Mouse (Mus musculus) limb, embryonic 10.5 days (tissue): Measurements from ENCODE around the gene Scgb1b30. TPM values are rescaled to one million over a fixed set of nuclear protein-coding genes. Genes with fewer than 3 reads are reported as not detected.

Experiments used
- DNase-seq: peaks from one replicate; pipeline ENCODE4 v3.0.0-alpha.2; 2017; ENCODE audit warnings: low spot score
- H3K27ac ChIP-seq: fragments of 300-500 bp; sonication (generic); 2 replicates; pipeline ENCODE4 v1.5.1; 2016; ENCODE audit warnings: mild to moderate bottlenecking
- H3K27me3 ChIP-seq: fragments of 300-500 bp; sonication (generic); 2 replicates; pipeline ENCODE4 v1.6.1; 2016; ENCODE audit warnings: low read depth, mild to moderate bottlenecking; ENCODE audit not compliant: poor library complexity, severe bottlenecking
- H3K36me3 ChIP-seq: fragments of 300-500 bp; sonication (generic); 2 replicates; pipeline ENCODE4 v1.6.1; 2016; ENCODE audit warnings: mild to moderate bottlenecking, moderate library complexity
- H3K4me1 ChIP-seq: fragments of 300-500 bp; sonication (generic); 2 replicates; pipeline ENCODE4 v1.6.1; 2016
- H3K4me3 ChIP-seq: fragments of 300-500 bp; sonication (generic); 2 replicates; pipeline ENCODE4 v1.5.1; 2016; ENCODE audit warnings: mild to moderate bottlenecking, moderate library complexity
- H3K9me3 ChIP-seq: fragments of 300-500 bp; sonication (generic); replicated peaks from 2 replicates; pipeline ENCODE4 v1.6.1; 2016; ENCODE audit warnings: mild to moderate bottlenecking
- WGBS: fragments of 180-500 bp; shearing (Covaris S2); methylation state at CpG from one replicate; pipeline ENCODE4 v1.1.7; 2016; 5-methylcytosine and 5-hydroxymethylcytosine counted together
- polyA plus RNA-seq: library from polyadenylated mRNA; unstranded; fragments of >200 nt; fragmentation: Nextera tagmentation; extraction: Ambion mirVana; gene quantifications from 2 replicates; pipeline ENCODE4 v1.2.1, GENCODE M21; 2016

The Scgb1b30 gene
- polyA plus RNA-seq, 1 experiment from 2014 or later, result not detected

DNA sequence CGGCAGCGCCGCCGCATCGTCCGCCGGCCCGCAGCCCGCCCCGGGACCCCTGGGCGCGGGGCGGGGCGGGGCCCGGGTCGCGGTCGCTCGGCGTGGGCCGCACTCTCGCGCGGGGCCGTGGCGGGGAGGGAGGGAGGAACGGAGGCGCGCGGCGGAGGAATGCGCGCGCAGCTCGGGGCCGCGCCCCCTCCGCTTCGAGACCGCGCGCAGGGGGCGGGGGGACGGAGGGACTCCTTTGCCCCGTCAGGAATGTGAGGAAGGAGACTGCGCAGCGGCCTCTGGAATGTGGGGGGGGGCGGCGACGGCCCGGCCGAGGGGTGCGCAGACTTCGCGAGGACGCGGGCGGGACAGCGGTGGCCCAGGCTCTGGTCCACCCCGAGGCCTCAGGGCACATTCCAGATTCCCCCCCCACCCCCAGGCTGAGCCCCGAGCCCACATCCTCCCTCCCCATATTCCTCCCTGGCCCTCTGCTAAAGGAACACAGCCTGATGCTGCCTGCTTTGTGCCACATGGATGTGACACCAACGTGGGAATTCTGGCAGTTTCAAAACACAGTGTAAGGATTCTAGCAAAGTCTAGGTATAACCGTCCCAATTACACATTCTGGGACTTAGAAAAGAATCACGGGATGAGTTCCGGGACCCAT is 38.0 kb downstream of the Scgb1b30 start, which contains the start of gene Wtip:
Wtip (minus strand) TSS at position 152 of the 646 bp plus-strand sequence.
- Histone ChIP-seq H3K4me3 (peak within 1 kb of the TSS; percentile 83), H3K36me3 (peaks cover 6% of the 10 kb centered on the region; the same call in 1 of the 2 replicates), H3K9me3 (no peaks in the 10 kb centered on the region), H3K27me3 (no peaks in the 10 kb centered on the region), H3K4me1 (peaks cover 23% of the 10 kb centered on the region), H3K27ac (peak within 1 kb of the TSS; percentile 97)
- 8% methylated on average over 60 of the region's 65 CpGs for WGBS
- peak; percentile 91 for DNase-seq

DNA sequence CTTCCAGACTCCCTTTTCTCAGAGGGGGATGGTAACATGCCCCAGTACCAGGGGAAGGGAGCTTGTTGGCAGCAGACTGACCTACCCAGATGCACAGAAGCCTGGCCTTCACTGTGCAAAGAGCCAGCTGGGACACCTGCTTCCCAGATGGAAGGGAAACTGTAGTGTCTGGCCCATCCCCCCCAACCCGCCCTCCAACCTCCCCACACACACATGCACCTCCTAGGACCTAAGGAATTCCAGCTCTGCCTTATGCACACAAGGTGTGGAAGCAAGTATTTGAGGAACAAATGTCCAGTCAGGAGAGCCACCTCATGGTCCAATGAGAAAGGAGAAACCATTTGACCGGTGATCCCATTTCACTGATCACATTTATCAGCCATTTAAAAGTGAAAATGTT is 39.1 kb downstream of the Scgb1b30 start:
- no peak overlapping the region for H3K27ac ChIP-seq
- peaks cover 3% of the 10 kb centered on the region; the same call in 1 of the 2 replicates for H3K36me3 ChIP-seq
- no peaks in the 10 kb centered on the region for H3K9me3 ChIP-seq
- peak; percentile 68 for DNase-seq
- 0 out of 2 replicates have a peak overlapping the region, but pooled peaks have one; percentile 83 for H3K4me3 ChIP-seq
- H3K4me1 ChIP-seq, result peaks cover 23% of the 10 kb centered on the region
- WGBS, result 84% methylated on average over 2 of the region's 2 CpGs
- H3K27me3 ChIP-seq, result no peaks in the 10 kb centered on the region

DNA sequence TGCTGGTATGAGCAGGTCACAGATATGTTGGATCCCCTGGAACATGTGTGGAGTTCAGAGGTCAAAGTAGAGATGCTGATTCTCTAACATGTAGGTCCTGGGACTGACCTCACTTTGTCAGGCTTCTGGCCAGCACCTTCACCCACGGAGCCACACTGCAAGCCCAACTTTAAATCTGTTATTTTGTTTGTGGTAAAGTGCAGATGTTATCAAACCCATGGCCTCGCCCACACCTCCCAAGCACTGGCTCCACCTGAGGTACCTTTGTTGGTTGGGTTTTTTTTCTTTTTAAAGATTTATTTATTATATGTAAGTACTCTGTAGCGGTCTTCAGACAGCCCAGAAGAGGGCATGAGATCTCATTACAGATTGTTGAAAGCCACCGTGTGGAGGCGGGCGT is 44.3 kb downstream of the Scgb1b30 start:
- no peak overlapping the region for H3K27ac ChIP-seq
- H3K4me1 ChIP-seq, result peaks cover 3% of the 10 kb centered on the region
- no peak for DNase-seq
- WGBS, result 88% methylated on average over 6 of the region's 6 CpGs
- H3K36me3 ChIP-seq, result peaks cover 51% of the 10 kb centered on the region
- H3K27me3 ChIP-seq, result no peaks in the 10 kb centered on the region
- H3K4me3 ChIP-seq, result no peak overlapping the region
- H3K9me3 ChIP-seq, result no peaks in the 10 kb centered on the region

DNA sequence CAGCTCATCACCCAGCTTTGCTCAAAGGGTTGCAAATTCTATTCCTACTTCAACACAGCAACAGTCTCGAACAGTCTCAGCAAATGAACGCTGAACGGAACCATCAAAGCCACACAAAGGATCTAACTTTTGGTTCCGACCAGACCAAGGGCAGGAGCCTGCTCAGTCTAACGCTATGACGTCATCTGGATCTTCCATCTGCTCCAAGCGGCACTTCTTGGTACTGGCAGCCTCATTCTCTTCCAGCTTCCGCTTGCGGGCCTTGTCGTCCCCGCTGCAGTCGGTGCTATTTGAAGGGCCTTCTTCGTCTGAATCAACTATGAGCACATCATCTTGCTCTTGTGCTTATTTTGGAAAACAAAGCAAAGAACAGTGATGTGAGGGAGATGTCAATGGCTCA is 45.9 kb downstream of the Scgb1b30 start:
- Histone ChIP-seq H3K36me3 (peaks cover 67% of the 10 kb centered on the region), H3K4me1 (no peaks in the 10 kb centered on the region), H3K27ac (no peak overlapping the region), H3K4me3 (no peak overlapping the region), H3K27me3 (no peaks in the 10 kb centered on the region), H3K9me3 (no peaks in the 10 kb centered on the region)
- WGBS, result 96% methylated on average over 13 of the region's 13 CpGs
- DNase-seq, result no peak

DNA sequence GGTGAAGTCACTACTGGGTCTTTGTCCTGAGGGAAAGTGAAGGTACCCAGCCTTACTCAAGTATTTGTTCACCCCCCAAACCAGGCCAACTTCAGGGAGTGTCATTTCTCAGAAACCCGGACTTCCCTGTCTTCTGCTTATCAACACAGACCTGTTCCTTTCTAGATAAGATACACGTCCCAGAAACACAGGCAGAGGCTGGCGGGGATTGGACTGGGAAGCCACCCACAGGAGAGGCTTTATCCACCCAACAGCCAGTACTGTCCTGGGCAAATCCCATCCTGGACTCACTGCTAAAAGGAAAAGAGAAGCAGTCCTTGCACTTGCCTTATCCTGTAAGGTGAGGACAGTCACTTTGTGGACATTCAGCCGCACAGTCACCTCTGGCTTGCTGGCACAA is 52.0 kb downstream of the Scgb1b30 start:
- WGBS, result 97% methylated on average over 4 of the region's 4 CpGs
- Histone ChIP-seq H3K4me3 (no peak overlapping the region), H3K36me3 (peaks cover 100% of the 10 kb centered on the region), H3K9me3 (no peaks in the 10 kb centered on the region), H3K27me3 (no peaks in the 10 kb centered on the region), H3K4me1 (no peaks in the 10 kb centered on the region), H3K27ac (no peak overlapping the region)
- DNase-seq, result no peak

Other genes starting within 250 kb of the Scgb1b30 start
- gene Scgb2b26, start 150.4 kb upstream of the Scgb1b30 start, polyA plus RNA-seq, result not detected in 2 replicates
- not detected in 2 replicates for gene Scgb2b27, start 81.5 kb upstream of the Scgb1b30 start, polyA plus RNA-seq
- not detected in 2 replicates for gene Scgb1b27, start 73.9 kb upstream of the Scgb1b30 start, polyA plus RNA-seq
- 6.3 and 7.2 TPM in 2 replicates for gene Wtip, start 37.8 kb downstream of the Scgb1b30 start, polyA plus RNA-seq
- gene Uba2, start 74.2 kb downstream of the Scgb1b30 start, polyA plus RNA-seq, result 297 and 310 TPM in 2 replicates
- 75.4 and 88.1 TPM in 2 replicates for gene Pdcd2l, start 101.2 kb downstream of the Scgb1b30 start, polyA plus RNA-seq
- 291 and 361 TPM in 2 replicates for gene Gpi1, start 134.9 kb downstream of the Scgb1b30 start, polyA plus RNA-seq
- gene Gm6096, start 155.6 kb downstream of the Scgb1b30 start, polyA plus RNA-seq, result 0.38 TPM in 1 of 2 replicates, not detected in the other
- 22.8 and 27.2 TPM in 2 replicates for gene 4931406P16Rik, start 218.1 kb downstream of the Scgb1b30 start, polyA plus RNA-seq